Mouse (Mus musculus) lung, embryonic 16.5 days (tissue): Measurements from ENCODE around the gene Ptger1. TPM values are rescaled to one million over a fixed set of nuclear protein-coding genes. Genes with fewer than 3 reads are reported as not detected.

Experiments used
- ATAC-seq: fragments of 200-750 bp; cut with Nextera tagmentation; 2 replicates; pipeline ENCODE4 v1.8.0; 2017; ENCODE audit warnings: low read depth, mild to moderate bottlenecking, moderate library complexity
- H3K27ac ChIP-seq: fragments of 300-500 bp; sonication (generic); 2 replicates; pipeline ENCODE4 v1.5.1; 2014; ENCODE audit warnings: mild to moderate bottlenecking, control low read depth, low read length
- H3K27me3 ChIP-seq: fragments of 300-500 bp; sonication (generic); 2 replicates; pipeline ENCODE4 v1.6.1; 2014; ENCODE audit warnings: low read depth, low read length, mixed read lengths; ENCODE audit not compliant: control insufficient read depth, insufficient read depth
- H3K36me3 ChIP-seq: fragments of 300-500 bp; sonication (generic); 2 replicates; pipeline ENCODE4 v1.6.1; 2014; ENCODE audit warnings: low read length; ENCODE audit not compliant: control insufficient read depth, insufficient read depth
- H3K4me1 ChIP-seq: fragments of 300-500 bp; sonication (generic); replicated peaks from 2 replicates; pipeline ENCODE4 v1.6.1; 2014; ENCODE audit warnings: low read length, mixed read lengths; ENCODE audit not compliant: control insufficient read depth, insufficient read depth
- H3K4me2 ChIP-seq: fragments of 300-500 bp; sonication (generic); 2 replicates; pipeline ENCODE4 v1.6.1; 2014; ENCODE audit warnings: low read depth, low read length, control low read depth
- H3K4me3 ChIP-seq: fragments of 300-500 bp; sonication (generic); 2 replicates; pipeline ENCODE4 v1.5.1; 2014; ENCODE audit warnings: mild to moderate bottlenecking, low read length, control low read depth
- H3K9ac ChIP-seq: fragments of 300-500 bp; sonication (generic); 2 replicates; pipeline ENCODE4 v1.6.1; 2014; ENCODE audit warnings: low read length, control low read depth
- H3K9me3 ChIP-seq: fragments of 300-500 bp; sonication (generic); 2 replicates; pipeline ENCODE4 v1.6.1; 2016; ENCODE audit warnings: low read length; ENCODE audit not compliant: control insufficient read depth
- WGBS: fragments of 180-500 bp; shearing (Covaris S2); extraction: QIAGEN DNeasy Blood & Tissue Kit; methylation state at CpG from one replicate; pipeline ENCODE4 v1.1.7; 2014; 5-methylcytosine and 5-hydroxymethylcytosine counted together
- polyA plus RNA-seq: library from polyadenylated mRNA; unstranded; fragments of >200 nt; fragmentation: Nextera tagmentation; extraction: Ambion mirVana; gene quantifications from 2 replicates; pipeline ENCODE4 v1.2.1, GENCODE M21; 2015

Gene Ptger1
- polyA plus RNA-seq, 1 experiment from 2014 or later, result 1.4 TPM

DNA sequence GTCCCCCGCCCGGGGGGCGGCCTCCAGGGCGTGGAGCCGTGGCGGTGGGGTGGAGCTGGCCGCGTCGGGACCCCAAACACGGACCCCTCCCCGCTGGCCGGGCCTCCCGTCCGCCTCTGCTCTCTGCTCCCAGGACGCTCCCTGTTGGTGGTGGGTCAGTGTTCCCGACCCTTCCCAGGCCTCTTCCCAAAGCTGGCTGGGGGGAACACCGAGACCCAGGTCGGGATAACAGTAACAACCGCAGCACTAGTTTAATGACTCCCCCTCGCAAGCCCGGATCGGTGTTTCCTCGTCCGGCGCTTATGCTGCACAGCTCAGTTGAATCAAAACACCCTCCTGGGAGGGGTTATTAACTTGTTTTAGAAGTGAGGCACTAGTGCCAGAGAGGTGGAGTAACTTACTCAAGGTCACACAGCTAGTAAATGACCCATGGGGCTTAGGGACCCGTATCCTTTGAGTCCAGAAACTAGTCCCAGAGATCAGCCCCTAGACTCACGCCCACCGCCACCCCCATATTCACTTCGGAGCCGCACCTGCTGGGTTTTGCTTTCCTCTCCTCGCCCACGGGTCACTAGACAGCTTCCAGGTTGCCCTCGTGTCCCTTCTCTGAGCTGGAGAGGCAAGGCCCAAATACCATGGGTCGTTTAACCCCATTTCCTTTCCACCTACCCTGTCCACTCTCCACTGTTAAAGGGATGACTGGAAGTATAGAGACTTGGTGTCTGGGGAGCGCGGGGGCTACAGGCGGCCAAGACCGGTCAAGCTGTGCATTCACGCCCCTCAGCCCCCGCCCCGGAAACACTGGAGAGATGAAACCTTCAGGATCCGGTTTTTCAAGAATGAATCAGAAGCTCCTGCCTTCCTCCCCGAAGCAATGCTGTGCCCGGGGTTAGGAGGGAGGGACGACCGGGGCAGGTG, 13.5 kb upstream of the Ptger1 start:
- Histone ChIP-seq H3K27ac (peak overlapping the region; percentile 77), H3K27me3 (no peaks in the 10 kb centered on the region), H3K36me3 (0 out of 2 replicates have a peak, but pooled peaks cover 5% of the 10 kb centered on the region), H3K9ac (peak overlapping the region; percentile 93), H3K4me1 (peaks cover 20% of the 10 kb centered on the region), H3K4me3 (peak overlapping the region; percentile 81), H3K9me3 (no peaks in the 10 kb centered on the region), H3K4me2 (peak overlapping the region; percentile 90)
- ATAC-seq, result no peak; the same call in 1 of the 2 replicates
- 2% methylated on average over 46 of the region's 46 CpGs for WGBS

GRCm38 (mm10) chr8:83653662-83654017, 12.8 kb upstream of the Ptger1 start:
- ATAC-seq, result no peak
- Histone ChIP-seq H3K9ac (peak overlapping the region; percentile 93), H3K4me1 (peaks cover 20% of the 10 kb centered on the region), H3K4me3 (peak overlapping the region; percentile 81), H3K9me3 (no peaks in the 10 kb centered on the region), H3K36me3 (0 out of 2 replicates have a peak, but pooled peaks cover 5% of the 10 kb centered on the region), H3K27me3 (no peaks in the 10 kb centered on the region), H3K27ac (peak overlapping the region; percentile 77), H3K4me2 (peak overlapping the region; percentile 90)
- WGBS, result 21% methylated on average over 10 of the region's 10 CpGs

DNA sequence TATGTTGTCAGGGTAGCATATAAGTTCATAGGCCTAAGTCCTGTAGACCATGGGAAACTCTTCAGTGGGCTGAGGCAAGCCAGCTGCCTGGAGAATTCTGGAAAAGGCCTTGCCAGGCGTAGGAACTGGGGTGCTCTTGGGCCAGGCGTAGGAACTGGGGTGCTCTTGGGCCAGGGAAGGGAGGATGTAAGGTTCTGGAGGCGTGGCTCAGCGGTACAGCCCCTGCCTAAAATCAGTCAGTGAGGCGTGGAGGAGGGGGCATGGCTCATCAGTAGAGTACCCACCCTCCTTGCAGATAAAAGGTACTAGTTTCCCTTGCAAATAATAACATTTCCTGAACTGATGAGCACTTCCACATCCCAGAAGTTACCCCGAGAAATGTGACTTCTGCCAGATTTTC, 11.8 kb upstream of the Ptger1 start:
- no peaks in the 10 kb centered on the region for H3K27me3 ChIP-seq
- no peak overlapping the region for H3K27ac ChIP-seq
- H3K36me3 ChIP-seq, result 0 out of 2 replicates have a peak, but pooled peaks cover 5% of the 10 kb centered on the region
- no peak overlapping the region for H3K4me3 ChIP-seq
- no peak overlapping the region for H3K4me2 ChIP-seq
- H3K9me3 ChIP-seq, result no peaks in the 10 kb centered on the region
- 92% methylated on average over 6 of the region's 6 CpGs for WGBS
- ATAC-seq, result no peak
- H3K4me1 ChIP-seq, result peaks cover 20% of the 10 kb centered on the region
- H3K9ac ChIP-seq, result no peak overlapping the region

DNA sequence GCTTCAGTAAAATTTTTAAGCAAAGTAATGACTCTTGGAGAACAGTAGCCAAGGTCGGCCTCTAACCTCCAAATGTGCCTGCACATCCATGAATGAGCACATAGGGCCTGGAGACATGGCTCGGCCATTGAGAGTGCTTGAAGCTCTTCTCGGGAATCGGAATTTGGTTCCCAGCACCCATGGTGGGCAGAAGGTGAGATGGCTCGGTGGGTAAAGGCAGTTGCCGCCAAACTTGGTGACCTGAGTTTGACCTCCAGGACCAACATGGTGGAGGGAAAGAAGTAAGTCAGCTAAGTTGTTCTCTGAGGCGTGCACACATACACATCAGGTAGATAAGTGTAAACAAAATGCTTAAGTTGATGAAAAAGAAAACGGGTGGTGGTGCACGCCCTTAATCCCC, 10.4 kb upstream of the Ptger1 start:
- Histone ChIP-seq H3K27ac (no peak overlapping the region), H3K9me3 (no peaks in the 10 kb centered on the region), H3K4me1 (peaks cover 32% of the 10 kb centered on the region), H3K36me3 (0 out of 2 replicates have a peak, but pooled peaks cover 5% of the 10 kb centered on the region), H3K4me3 (no peak overlapping the region), H3K9ac (no peak overlapping the region), H3K27me3 (no peaks in the 10 kb centered on the region), H3K4me2 (no peak overlapping the region)
- WGBS, result 85% methylated on average over 9 of the region's 9 CpGs
- ATAC-seq, result no peak

DNA sequence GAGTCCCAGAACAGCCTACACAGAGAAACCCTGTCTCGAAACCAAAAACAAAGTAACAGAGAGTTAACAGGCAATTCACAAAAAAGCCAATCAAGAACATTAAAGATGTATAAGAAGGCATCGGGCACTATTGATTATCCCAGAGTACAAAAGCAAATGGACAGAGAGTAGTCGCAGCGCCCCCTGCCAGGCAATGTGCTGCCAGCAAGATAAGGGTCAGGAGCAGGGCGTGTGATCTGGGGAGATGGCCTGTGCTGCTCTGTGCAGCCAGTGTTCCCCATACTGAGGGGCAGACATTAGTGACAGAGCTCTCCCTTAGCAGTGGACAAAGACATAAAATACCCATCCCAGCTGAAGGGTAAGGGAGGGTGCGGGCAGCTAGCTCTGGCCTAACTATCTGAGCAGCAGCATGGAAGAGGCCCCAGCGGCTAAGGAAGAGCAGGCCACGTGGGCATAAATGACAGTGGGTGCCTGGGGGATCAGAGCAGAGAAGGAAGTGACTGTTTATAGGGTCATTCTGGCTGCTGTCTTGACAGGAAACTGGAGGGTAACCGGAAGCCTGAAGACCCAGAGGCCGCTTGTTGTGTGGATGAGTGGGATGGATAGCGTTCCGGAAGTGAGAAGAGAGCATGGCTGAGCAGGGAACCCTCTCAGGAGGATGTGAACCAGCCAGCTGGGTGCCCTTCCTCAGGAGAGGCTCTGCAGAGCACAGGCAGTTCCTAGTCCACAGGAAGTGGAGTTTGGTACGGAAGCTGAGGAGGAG, 9.8 kb upstream of the Ptger1 start:
- Histone ChIP-seq H3K9ac (no peak overlapping the region), H3K9me3 (no peaks in the 10 kb centered on the region), H3K27ac (peak overlapping the region; percentile 72), H3K27me3 (no peaks in the 10 kb centered on the region), H3K4me2 (no peak overlapping the region), H3K4me3 (no peak overlapping the region), H3K4me1 (peaks cover 38% of the 10 kb centered on the region), H3K36me3 (0 out of 2 replicates have a peak, but pooled peaks cover 5% of the 10 kb centered on the region)
- ATAC-seq, result peak; percentile 12; the same call in 1 of the 2 replicates
- 65% methylated on average over 13 of the region's 13 CpGs for WGBS

GRCm38 (mm10) chr8:83660545-83660944, 5.9 kb upstream of the Ptger1 start:
- H3K27ac ChIP-seq, result peak overlapping the region; percentile 21; the same call in 1 of the 2 replicates
- no peaks in the 10 kb centered on the region for H3K27me3 ChIP-seq
- peak overlapping the region; percentile 64 for H3K9ac ChIP-seq
- H3K4me2 ChIP-seq, result peak overlapping the region; percentile 40
- no peak overlapping the region; the same call in 1 of the 2 replicates for H3K4me3 ChIP-seq
- no peaks in the 10 kb centered on the region for H3K9me3 ChIP-seq
- H3K4me1 ChIP-seq, result peaks cover 48% of the 10 kb centered on the region
- H3K36me3 ChIP-seq, result peaks cover 11% of the 10 kb centered on the region
- 15% methylated on average over 8 of the region's 8 CpGs for WGBS
- ATAC-seq, result no peak

GRCm38 (mm10) chr8:83660995-83661680, 5.3 kb upstream of the Ptger1 start:
- peaks cover 11% of the 10 kb centered on the region for H3K36me3 ChIP-seq
- no peaks in the 10 kb centered on the region for H3K27me3 ChIP-seq
- peak overlapping the region; percentile 64 for H3K9ac ChIP-seq
- peak overlapping the region; percentile 21 for H3K27ac ChIP-seq
- peak overlapping the region; percentile 40 for H3K4me2 ChIP-seq
- peak overlapping the region; percentile 31 for H3K4me3 ChIP-seq
- no peaks in the 10 kb centered on the region for H3K9me3 ChIP-seq
- 21% methylated on average over 22 of the region's 22 CpGs for WGBS
- peaks cover 54% of the 10 kb centered on the region for H3K4me1 ChIP-seq
- ATAC-seq, result 0 out of 2 replicates have a peak, but pooled peaks have one; percentile 3

DNA sequence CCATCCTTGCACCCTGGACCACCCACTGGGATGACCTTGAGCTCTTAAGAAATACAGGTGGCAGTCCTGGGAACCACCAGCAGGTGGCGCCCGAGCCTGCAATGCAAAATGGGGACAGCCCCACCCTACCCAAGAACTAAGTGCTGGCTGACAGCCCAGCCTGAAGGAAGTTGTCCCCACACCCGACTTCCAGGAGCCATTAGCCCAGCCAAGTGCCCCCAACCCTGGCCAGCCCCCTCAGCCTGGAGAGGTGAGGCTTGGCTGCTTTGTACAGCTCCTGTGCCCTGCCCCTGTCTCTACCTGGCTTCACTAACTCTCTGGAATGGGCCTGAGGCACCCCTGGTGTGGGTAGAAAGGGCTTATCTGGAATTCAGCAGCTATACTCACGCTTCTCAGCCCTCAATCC, 4.1 kb upstream of the Ptger1 start:
- peak; percentile 79 for ATAC-seq
- Histone ChIP-seq H3K9me3 (no peaks in the 10 kb centered on the region), H3K27me3 (no peaks in the 10 kb centered on the region), H3K27ac (peak overlapping the region; percentile 90), H3K4me1 (peaks cover 62% of the 10 kb centered on the region), H3K4me2 (peak overlapping the region; percentile 28), H3K9ac (peak overlapping the region; percentile 48), H3K36me3 (peaks cover 11% of the 10 kb centered on the region), H3K4me3 (no peak overlapping the region)
- 2% methylated on average over 4 of the region's 4 CpGs for WGBS
